Mouse (Mus musculus): ENCODE data around the gene Patz1. TPM values are rescaled to one million over a fixed set of nuclear protein-coding genes. Genes with fewer than 3 reads are reported as not detected.

The Patz1 gene
- total and polyA plus RNA-seq, 3 experiments: 29.5 to 37.4 (median 31.5) TPM

DNA sequence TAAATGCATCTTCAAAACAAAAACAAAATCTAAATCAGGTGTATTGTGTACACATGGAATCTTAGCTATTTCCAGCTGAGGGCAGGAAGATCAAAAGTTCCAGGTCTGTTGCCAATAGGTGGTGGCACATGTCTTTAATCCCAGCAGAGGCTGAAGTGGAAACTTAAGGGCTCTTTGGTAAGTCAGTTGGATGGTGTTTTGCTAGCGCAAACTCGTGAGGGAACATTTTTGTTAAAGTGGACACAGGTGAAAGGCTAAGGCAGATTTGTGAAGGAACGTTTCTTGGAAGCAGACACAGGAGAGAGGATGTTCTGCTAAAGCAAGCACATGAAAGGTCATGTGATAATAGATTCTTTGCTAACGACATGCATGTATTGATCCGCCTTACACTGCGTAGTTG is 5.0 kb upstream of the Patz1 start:
- Histone ChIP-seq H3K27ac (ENCODE audit: insufficient read depth, low read depth) (no peak overlapping the region), H3K9ac (ENCODE audit: insufficient read depth, low read depth) (no peak overlapping the region), H3K4me1 (ENCODE audit: control insufficient read depth in 1 of 2, insufficient read depth in 2 of 2) (peaks cover 5 to 16% of the 10 kb centered on the region in 2 experiments), H3K36me3 (replicated peaks in 1 of 2; ENCODE audit: control insufficient read depth in 1 of 2, insufficient read depth in 1 of 2, low read length in 1 of 2) (no peaks in the 10 kb centered on the region), H3K4me2 (ENCODE audit: insufficient read depth, low read depth, poor library complexity, severe bottlenecking) (no peak overlapping the region), H3K4me3 (replicated peaks in 1 of 3; ENCODE audit: low read depth in 2 of 3, low read length in 2 of 3, poor library complexity in 1 of 3) (no peak overlapping the region), H3K27me3 (replicated peaks) (no peaks in the 10 kb centered on the region), H3K9me3 (replicated peaks; ENCODE audit: low read length) (peaks cover 20% of the 10 kb centered on the region), H3K79me2 (replicated peaks; ENCODE audit: control insufficient read depth, extremely low read depth, insufficient read depth, poor library complexity, severe bottlenecking) (no peaks in the 10 kb centered on the region)
- in situ Hi-C loops (cut with MboI; ENCODE audit: low pct_ligation_motif_present, low pct_unique_long_range_greater_than_20kb, low sequenced_read_pairs): no loop called here
- TF ChIP-seq MXI1 (IDR thresholded peaks at IDR 0.05; ENCODE audit: low read depth, low read length) (no peak), POLR2AphosphoS2 (IDR thresholded peaks at IDR 0.05; ENCODE audit: low read depth, low read length) (no peak), ZKSCAN1 (IDR thresholded peaks at IDR 0.05; ENCODE audit: borderline replicate concordance, low read depth, low read length) (no peak), POLR2A (IDR thresholded peaks at IDR 0.05; ENCODE audit: low read depth, low read length) (no peak), SIN3A (IDR thresholded peaks at IDR 0.05; ENCODE audit: low read length) (no peak), HCFC1 (IDR thresholded peaks at IDR 0.05; ENCODE audit: low read depth, low read length) (no peak), USF2 (conservative IDR thresholded peaks at IDR 0.05; ENCODE audit: low read depth, low read length) (no peak)
- no peak for DNase-seq (ENCODE audit: extremely low read depth)
- dilution Hi-C loops (cut with MboI; ENCODE audit: extremely low pct_ligation_motif_present, extremely low pct_unique_long_range_greater_than_20kb, low sequenced_read_pairs): no loop called here

DNA sequence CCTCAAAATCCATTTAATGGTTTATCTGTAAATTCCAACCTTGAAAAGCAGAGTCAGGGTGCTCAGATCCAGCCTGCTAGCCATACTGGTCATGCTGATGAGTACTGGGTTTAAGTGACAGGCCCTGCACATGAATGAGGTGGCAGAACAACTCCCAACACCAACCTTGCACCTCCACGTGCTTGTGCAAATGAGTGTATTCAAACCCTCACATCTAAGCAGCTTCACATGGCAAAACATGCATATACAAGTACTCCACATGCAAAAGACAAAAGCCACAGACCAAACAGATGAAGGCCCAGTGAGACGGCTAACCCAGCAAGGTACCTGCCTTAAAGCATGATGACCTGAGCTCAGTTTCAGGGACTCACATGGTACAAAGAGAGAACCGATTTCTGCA is 2.7 kb upstream of the Patz1 start:
- Histone ChIP-seq H3K36me3 (replicated peaks in 1 of 2; ENCODE audit: control insufficient read depth in 1 of 2, insufficient read depth in 1 of 2, low read length in 1 of 2) (no peaks in the 10 kb centered on the region), H3K79me2 (replicated peaks; ENCODE audit: control insufficient read depth, extremely low read depth, insufficient read depth, poor library complexity, severe bottlenecking) (peaks cover 8% of the 10 kb centered on the region), H3K27me3 (replicated peaks) (no peaks in the 10 kb centered on the region), H3K4me1 (ENCODE audit: control insufficient read depth in 1 of 2, insufficient read depth in 2 of 2) (peaks cover 5 to 22% of the 10 kb centered on the region in 2 experiments), H3K9ac (ENCODE audit: insufficient read depth, low read depth) (no peak overlapping the region), H3K27ac (ENCODE audit: insufficient read depth, low read depth) (no peak overlapping the region), H3K4me2 (ENCODE audit: insufficient read depth, low read depth, poor library complexity, severe bottlenecking) (no peak overlapping the region), H3K9me3 (replicated peaks; ENCODE audit: low read length) (peaks cover 20% of the 10 kb centered on the region), H3K4me3 (replicated peaks in 1 of 3; ENCODE audit: low read depth in 2 of 3, low read length in 2 of 3, poor library complexity in 1 of 3) (no peak overlapping the region)
- peak; percentile 32 for DNase-seq (ENCODE audit: extremely low read depth)
- peak; percentile 59; the same call in 1 of the 2 replicates for TF ChIP-seq MYC (IDR thresholded peaks at IDR 0.05; ENCODE audit: low read depth, low read length)
- peak; percentile 82 for TF ChIP-seq BHLHE40 (IDR thresholded peaks at IDR 0.05; ENCODE audit: low read depth, low read length)
- TF ChIP-seq JUND (conservative IDR thresholded peaks at IDR 0.05; ENCODE audit: low read depth, low read length): no peak
- TF ChIP-seq MAX (IDR thresholded peaks at IDR 0.05; ENCODE audit: low read length): peak; percentile 30; the same call in 1 of the 2 replicates
- no peak for TF ChIP-seq CTCF (conservative IDR thresholded peaks at IDR 0.05 in 1 of 2, IDR thresholded peaks at IDR 0.05 in 1 of 2; ENCODE audit: low read depth in 2 of 2, low read length in 2 of 2)
- TF ChIP-seq USF1 (IDR thresholded peaks at IDR 0.05; ENCODE audit: low read depth, low read length): no peak
- no peak for TF ChIP-seq ETS1 (conservative IDR thresholded peaks at IDR 0.05; ENCODE audit: low read depth, low read length)
- dilution Hi-C loops (cut with MboI; ENCODE audit: extremely low pct_ligation_motif_present, extremely low pct_unique_long_range_greater_than_20kb, low sequenced_read_pairs): no loop called here
- in situ Hi-C loops (cut with MboI; ENCODE audit: low pct_ligation_motif_present, low pct_unique_long_range_greater_than_20kb, low sequenced_read_pairs): no loop called here

DNA sequence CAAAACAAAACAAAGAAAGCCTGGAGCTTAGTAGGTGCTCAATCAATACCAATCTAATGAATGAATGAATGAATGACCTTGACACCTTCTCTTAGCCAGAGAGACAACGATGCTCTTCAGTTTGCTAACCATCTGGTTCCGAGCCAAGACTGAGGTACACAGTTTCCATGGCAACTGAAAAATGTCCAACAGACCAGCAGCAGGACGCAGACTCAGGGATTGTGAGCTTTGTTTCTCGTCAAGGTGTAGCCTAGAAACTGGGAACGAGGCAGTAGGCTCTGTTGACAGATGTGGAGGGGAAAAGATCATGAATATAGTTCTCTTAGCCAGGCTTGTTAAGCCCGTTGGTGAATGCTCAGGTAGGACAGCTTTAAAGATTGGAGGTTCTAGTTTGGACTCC is 1.5 kb upstream of the Patz1 start:
- dilution Hi-C loops (cut with MboI; ENCODE audit: extremely low pct_ligation_motif_present, extremely low pct_unique_long_range_greater_than_20kb, low sequenced_read_pairs) (no loop called here), in situ Hi-C loops (cut with MboI; ENCODE audit: low pct_ligation_motif_present, low pct_unique_long_range_greater_than_20kb, low sequenced_read_pairs) (no loop called here)
- Histone ChIP-seq H3K27ac (ENCODE audit: insufficient read depth, low read depth) (no peak overlapping the region), H3K9me3 (replicated peaks; ENCODE audit: low read length) (peaks cover 14% of the 10 kb centered on the region), H3K9ac (ENCODE audit: insufficient read depth, low read depth) (no peak overlapping the region), H3K27me3 (replicated peaks) (no peaks in the 10 kb centered on the region), H3K4me3 (replicated peaks in 1 of 3; ENCODE audit: low read depth in 2 of 3, low read length in 2 of 3, poor library complexity in 1 of 3) (no peak overlapping the region), H3K36me3 (replicated peaks in 1 of 2; ENCODE audit: control insufficient read depth in 1 of 2, insufficient read depth in 1 of 2, low read length in 1 of 2) (no peaks in the 10 kb centered on the region), H3K79me2 (replicated peaks; ENCODE audit: control insufficient read depth, extremely low read depth, insufficient read depth, poor library complexity, severe bottlenecking) (peaks cover 20% of the 10 kb centered on the region), H3K4me2 (ENCODE audit: insufficient read depth, low read depth, poor library complexity, severe bottlenecking) (no peak overlapping the region), H3K4me1 (ENCODE audit: control insufficient read depth in 1 of 2, insufficient read depth in 2 of 2) (peaks cover 5 to 22% of the 10 kb centered on the region in 2 experiments)
- DNase-seq (ENCODE audit: extremely low read depth): no peak
- no peak for TF ChIP-seq POLR2A (IDR thresholded peaks at IDR 0.05; ENCODE audit: low read depth, low read length)
- no peak for TF ChIP-seq JUND (conservative IDR thresholded peaks at IDR 0.05; ENCODE audit: low read depth, low read length)

Data from CH12.LX (cell line).